Mouse (Mus musculus) bone marrow, adult 2 months (tissue): ENCODE data around the gene Gm11444.

ENCODE experiments used
- CTCF ChIP-seq: fragments of 200-500 bp; IDR thresholded peaks from 2 replicates; pipeline ENCODE4 v1.5.1; 2011; ENCODE audit warnings: low read length, control low read depth; ENCODE audit not compliant: control insufficient read depth, insufficient read depth
- POLR2A ChIP-seq: fragments of 200-500 bp; IDR thresholded peaks from 2 replicates; pipeline ENCODE4 v1.6.1; 2011; ENCODE audit warnings: low read depth, mild to moderate bottlenecking, control low read depth, low read length, borderline replicate concordance; ENCODE audit not compliant: control insufficient read depth

DNA sequence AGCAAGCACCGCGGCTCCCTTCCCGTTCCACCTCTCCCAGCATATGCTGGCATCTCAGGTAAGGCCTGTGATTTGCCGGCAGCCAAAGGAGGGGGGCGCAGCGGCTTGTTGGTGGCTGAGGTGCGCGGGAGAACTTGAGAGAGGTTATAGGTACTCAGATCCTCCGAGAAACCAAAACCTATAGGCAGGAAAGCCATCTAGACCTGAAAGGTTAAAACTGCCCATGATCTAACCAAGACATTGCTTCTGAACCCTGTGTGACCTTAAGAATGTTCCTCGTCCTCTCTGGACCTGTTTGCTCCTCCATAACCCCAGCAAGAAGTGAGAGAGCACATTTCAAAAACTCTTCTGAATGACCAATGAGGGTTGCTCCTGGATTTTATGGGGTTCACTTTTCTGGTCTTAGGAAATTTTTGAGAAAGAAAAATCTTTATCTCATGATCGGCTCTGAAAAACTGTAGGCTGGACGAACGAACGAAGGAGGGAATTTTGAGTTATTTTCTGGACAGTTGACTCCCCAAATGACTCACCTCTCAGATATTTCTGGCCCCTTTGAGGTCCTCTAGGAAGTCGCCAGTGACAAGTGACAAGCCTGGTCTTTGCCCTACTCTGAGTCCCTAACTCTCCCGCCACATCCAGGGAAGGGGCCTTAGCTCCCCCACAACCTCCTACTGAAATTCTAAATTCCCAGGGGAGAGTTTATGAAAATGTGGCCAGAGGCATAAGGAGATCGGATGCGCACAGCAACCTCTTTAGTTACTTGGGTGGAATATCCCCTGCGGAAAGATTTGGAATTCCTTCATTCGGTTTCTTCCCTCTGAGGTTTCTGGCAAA is 11.5 kb downstream of the Gm11444 start:
- TF ChIP-seq CTCF (no peak), POLR2A (no peak)
